Mouse (Mus musculus) olfactory bulb, adult 2 months (tissue): Measurements from ENCODE around the gene Nkd1. TPM values are rescaled to one million over a fixed set of nuclear protein-coding genes. Genes with fewer than 3 reads are reported as not detected.

ENCODE experiments used
- H3K27ac ChIP-seq: fragments of 200-500 bp; 2 replicates; pipeline ENCODE4 v1.5.1; 2012; ENCODE audit warnings: low read depth, low read length; ENCODE audit not compliant: insufficient read depth
- H3K4me1 ChIP-seq: fragments of 200-500 bp; 2 replicates; pipeline ENCODE4 v1.6.1; 2012; ENCODE audit warnings: low read length; ENCODE audit not compliant: control insufficient read depth, insufficient read depth
- H3K4me3 ChIP-seq: fragments of 200-500 bp; 2 replicates; pipeline ENCODE4 v1.5.1; 2012; ENCODE audit warnings: mild to moderate bottlenecking, low read depth, low read length, moderate library complexity; ENCODE audit not compliant: insufficient read depth
- CTCF ChIP-seq: fragments of 200-500 bp; IDR thresholded peaks from 2 replicates; pipeline ENCODE4 v1.5.1; 2012; ENCODE audit warnings: low read depth, mild to moderate bottlenecking, low read length, moderate library complexity; ENCODE audit not compliant: insufficient read depth
- POLR2A ChIP-seq: fragments of 200-500 bp; IDR thresholded peaks from 2 replicates; pipeline ENCODE4 v1.6.1; 2012; ENCODE audit warnings: mild to moderate bottlenecking, low read depth, low read length, moderate library complexity; ENCODE audit not compliant: insufficient read depth
- WGBS: fragments of 180-500 bp; shearing (Covaris S2); methylation state at CpG from one replicate; pipeline ENCODE4 v1.1.7; 2018; 5-methylcytosine and 5-hydroxymethylcytosine counted together
- polyA plus RNA-seq: library from polyadenylated mRNA; stranded (reverse); fragments of >200 nt; gene quantifications from 2 replicates; pipeline ENCODE4 v1.2.4, GENCODE M21; 2012; ENCODE audit warnings: low replicate concordance; ENCODE audit not compliant: missing spikeins, insufficient read depth, insufficient read length

The Nkd1 gene
- polyA plus RNA-seq, 1 experiment: not detected

DNA sequence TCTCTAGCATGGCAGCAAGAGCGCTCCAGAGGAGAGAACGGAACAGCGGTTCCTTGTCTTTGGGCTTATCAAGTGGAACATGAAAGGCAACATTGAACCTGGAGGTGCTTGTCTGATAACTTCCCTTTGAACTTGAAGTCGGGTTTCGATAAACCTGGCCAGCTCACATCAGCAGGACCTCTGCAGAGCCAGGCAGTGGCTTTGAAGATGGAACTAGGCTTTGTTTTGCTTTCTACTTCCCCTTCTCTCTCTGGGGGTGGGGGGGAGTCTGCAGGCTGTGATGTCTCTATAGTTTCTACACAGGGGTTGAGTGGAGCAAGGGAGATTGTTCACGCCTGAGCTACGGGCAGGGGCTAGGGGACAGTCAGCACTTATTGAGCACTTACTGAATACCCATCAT lies 59.6 kb downstream of the Nkd1 start:
- Histone ChIP-seq H3K27ac (no peak overlapping the region), H3K4me1 (peaks cover 24% of the 10 kb centered on the region), H3K4me3 (no peak overlapping the region)
- 86% methylated on average over 7 of the region's 7 CpGs for WGBS
- TF ChIP-seq POLR2A (no peak), CTCF (no peak)

DNA sequence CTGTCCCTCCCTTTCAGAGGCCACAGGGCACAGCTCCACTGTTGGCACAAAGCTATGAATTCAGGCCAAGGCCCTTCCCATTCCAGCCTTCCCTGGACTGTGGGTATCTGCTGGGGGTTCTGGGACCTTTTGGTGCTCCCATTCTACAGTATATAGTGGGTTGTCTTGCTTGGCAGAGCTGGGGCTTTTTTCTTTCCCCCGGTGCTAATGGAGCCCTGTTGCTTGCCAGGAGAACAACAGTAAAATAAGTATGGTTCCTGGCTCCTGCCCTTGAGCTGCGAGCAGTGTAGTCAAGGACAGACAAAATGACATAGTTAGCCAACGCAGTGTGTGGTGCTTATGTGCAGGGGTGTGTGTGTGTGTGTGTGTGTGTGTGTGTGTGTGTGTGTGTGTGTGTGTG lies 62.7 kb downstream of the Nkd1 start:
- TF ChIP-seq CTCF: no peak
- TF ChIP-seq POLR2A: no peak
- 69% methylated on average over 3 of the region's 3 CpGs for WGBS

DNA sequence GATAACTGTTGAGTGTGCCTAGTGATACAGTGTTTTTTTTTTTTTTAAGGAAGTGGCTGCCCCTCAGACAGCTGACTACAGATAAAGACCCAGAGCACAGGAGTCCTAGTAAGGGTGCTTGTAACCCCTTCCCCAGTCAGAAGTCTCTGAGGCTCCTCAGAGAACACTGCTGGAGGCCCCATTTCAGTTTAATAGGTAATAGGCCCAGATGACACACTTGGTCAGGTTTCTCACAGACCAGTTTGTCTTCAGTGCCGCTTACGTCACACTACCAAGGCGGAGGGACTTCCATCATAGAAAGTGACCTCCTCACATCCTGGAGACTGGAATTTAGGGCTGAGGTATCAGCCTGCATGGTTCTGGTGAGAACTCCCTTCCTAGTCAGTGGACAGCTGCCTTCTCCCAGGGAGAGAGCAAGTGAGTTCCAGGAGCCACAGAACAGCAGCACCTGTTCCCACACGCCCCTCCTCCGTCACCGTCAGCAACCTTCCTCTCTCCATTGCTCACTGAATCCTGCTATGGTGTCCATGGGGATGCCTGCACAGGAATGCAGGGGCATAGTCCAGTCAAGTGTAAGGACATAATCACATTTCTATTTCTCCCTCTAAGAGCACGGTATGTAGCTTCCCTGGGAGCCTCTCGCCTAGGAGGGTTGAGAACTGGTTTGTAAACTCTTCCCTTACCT lies 67.2 kb downstream of the Nkd1 start:
- WGBS: 96% methylated on average over 8 of the region's 8 CpGs
- TF ChIP-seq CTCF: no peak
- H3K4me3 ChIP-seq: no peak overlapping the region
- no peaks in the 10 kb centered on the region for H3K4me1 ChIP-seq
- no peak overlapping the region for H3K27ac ChIP-seq

More for the DNA sequence above, 62.7 kb downstream of the Nkd1 start:
- no peak overlapping the region for H3K27ac ChIP-seq
- H3K4me1 ChIP-seq: peaks cover 13% of the 10 kb centered on the region
- no peak overlapping the region for H3K4me3 ChIP-seq

DNA sequence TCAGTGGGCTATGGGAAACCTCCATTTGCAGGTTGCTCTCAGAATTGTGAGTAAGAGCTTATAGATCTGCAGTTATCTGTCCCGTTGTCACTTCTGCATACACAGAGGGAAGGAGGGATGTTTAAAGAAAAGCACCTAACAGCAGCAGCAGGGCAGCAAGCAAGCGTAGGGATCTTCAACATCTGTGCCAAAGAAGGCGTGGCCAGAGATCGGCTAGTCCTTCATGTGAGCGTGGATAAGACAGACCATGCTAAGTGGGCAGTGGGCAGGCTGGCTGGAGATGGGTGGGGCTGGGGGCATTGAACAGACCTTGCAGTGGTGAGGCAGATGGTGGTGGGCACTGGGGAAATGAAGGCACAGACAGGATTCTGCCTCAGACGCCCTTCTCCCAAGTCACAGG lies 69.1 kb downstream of the Nkd1 start:
- Histone ChIP-seq H3K4me3 (no peak overlapping the region), H3K4me1 (peaks cover 7% of the 10 kb centered on the region), H3K27ac (no peak overlapping the region)
- TF ChIP-seq POLR2A (no peak), CTCF (no peak)
- WGBS: 74% methylated on average over 6 of the region's 6 CpGs

DNA sequence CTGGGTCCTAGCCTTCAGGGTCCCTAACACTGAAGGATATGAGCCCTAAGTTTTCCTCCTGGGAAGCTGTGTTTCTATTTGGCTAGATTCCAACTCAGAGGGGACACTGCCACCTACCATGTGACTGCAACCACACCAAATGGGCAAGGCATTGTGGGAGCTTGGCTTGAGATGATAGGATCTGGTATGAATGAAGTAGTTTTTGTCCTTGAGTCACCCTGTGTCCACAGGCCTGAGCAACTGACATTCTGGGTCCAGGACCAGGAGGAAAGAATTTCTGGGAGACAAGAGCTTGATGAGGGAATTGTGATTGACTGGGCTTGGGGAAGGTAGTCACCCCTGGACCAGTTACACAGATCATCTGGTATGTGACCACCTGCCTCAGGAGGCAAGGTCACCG lies 72.8 kb downstream of the Nkd1 start:
- 97% methylated on average over 1 of the region's 1 CpGs for WGBS
- H3K4me3 ChIP-seq: no peak overlapping the region
- TF ChIP-seq CTCF (no peak), POLR2A (no peak)
- H3K4me1 ChIP-seq: peaks cover 12% of the 10 kb centered on the region
- no peak overlapping the region for H3K27ac ChIP-seq

DNA sequence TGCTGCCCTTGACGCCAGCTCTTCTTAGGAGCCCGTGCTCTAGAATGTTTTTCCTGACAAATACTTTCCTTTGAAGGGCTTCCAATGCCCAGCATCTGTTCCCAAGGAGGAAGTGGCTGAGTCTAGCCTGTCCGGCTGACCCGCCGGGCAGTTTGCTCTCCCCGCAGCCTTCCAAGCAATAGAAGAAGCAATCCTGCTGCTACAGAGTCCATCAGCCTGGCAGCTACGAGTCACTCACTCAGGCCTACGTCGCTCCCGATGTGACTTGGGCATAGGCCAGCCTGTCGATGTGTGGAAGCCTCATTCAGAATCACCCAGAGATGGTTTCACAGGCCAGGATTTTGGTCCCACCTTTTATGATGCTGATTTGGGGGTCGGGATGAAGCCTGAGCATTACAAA lies 74.9 kb downstream of the Nkd1 start:
- no peak overlapping the region for H3K27ac ChIP-seq
- TF ChIP-seq CTCF: no peak
- TF ChIP-seq POLR2A: no peak
- no peak overlapping the region for H3K4me3 ChIP-seq
- 75% methylated on average over 12 of the region's 12 CpGs for WGBS
- H3K4me1 ChIP-seq: peaks cover 12% of the 10 kb centered on the region

DNA sequence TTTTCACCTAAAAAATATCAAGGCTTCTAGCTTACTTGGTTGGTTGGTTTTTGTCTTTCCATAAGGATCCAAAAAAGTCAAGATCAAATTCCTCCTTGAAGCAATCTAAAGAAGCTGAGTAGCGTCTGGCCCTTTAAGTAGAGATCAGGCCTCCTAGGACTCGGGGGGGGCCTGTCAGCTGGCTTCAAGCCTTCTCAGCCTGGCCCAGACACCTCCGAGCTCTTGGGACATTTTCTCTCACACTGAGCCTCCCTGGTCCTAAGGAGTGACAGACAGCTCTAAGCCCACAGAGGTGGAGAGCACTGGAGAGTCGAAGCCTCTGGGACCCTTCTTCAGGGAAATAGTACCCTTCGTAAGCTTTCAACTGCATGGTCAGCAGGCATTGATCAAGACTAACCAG lies 77.4 kb downstream of the Nkd1 start:
- TF ChIP-seq CTCF: no peak
- no peak for TF ChIP-seq POLR2A
- whole genome bisulfite sequencing: 69% methylated on average over 5 of the region's 5 CpGs
- H3K4me1 ChIP-seq: peaks cover 17% of the 10 kb centered on the region
- no peak overlapping the region for H3K27ac ChIP-seq
- no peak overlapping the region for H3K4me3 ChIP-seq

DNA sequence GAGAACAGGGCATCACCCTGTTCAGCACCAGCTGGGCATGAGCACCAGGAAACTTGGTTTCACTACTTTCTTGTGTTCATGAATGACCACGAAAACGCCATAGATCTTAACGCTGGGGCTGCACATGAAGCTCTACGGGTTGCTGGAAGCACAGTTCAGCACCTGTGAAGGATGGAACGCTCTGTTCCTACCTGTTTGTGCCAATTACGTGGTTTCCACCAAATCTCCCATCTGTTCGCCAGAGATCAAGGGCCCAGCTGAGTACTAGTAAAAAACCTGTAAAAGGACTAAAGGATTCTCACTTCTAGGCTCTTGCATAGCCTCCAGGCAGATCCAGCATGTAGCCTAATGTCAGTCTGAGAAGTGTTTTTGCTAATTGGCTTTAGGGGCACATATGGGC lies 78.3 kb downstream of the Nkd1 start:
- no peak for TF ChIP-seq POLR2A
- no peak for TF ChIP-seq CTCF
- 87% methylated on average over 7 of the region's 7 CpGs for WGBS
- Histone ChIP-seq H3K27ac (no peak overlapping the region), H3K4me1 (peaks cover 21% of the 10 kb centered on the region), H3K4me3 (no peak overlapping the region)

DNA sequence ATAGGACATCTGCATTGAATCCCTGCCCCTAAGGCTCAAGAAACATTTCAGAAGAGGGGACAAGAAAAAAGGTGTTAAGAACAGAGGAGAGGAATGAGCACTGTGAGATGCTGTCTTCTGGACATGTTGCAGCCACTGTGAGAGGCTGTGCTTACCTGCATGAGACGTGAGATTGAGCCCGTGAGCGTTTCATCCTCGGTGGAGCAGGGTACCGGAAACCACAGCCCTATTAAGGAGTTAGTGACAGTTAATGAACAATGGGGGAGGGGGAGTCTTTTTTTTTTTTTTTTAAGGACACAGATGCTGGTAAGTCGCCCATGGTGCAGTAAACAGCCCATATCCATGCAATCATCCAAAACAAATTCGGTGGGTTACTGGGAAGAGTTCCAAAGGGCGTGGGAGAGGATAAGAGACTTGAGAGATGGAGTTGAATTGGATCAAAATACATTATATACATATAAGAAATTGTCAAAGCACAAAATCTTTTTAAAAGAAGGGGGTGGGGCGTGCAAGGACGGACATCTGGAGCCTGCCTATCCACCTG lies 82.4 kb downstream of the Nkd1 start:
- Histone ChIP-seq H3K27ac (no peak overlapping the region), H3K4me3 (no peak overlapping the region), H3K4me1 (peaks cover 14% of the 10 kb centered on the region)
- 26% methylated on average over 10 of the region's 10 CpGs for WGBS
- TF ChIP-seq CTCF (no peak), POLR2A (no peak)
